Mouse (Mus musculus): ENCODE measurements at regions not wholly inside any gene's neighbourhood (a gene's known extent, or its start where the extent isn't known, plus 50 kb on each side); places are given as distances from the start of the nearest gene placed in this dataset.

- Histone ChIP-seq H3K9me3 (ENCODE audit: control insufficient read depth, low read length) (no peaks in the 10 kb centered on the region), H3K4me2 (replicated peaks; ENCODE audit: low read depth) (no peak overlapping the region), H3K9ac (ENCODE audit: low read length) (no peak overlapping the region), H3K27me3 (ENCODE audit: control insufficient read depth, insufficient read depth, low read length) (no peaks in the 10 kb centered on the region), H3K27ac (replicated peaks) (no peak overlapping the region), H3K4me3 (ENCODE audit: low read depth, low read length) (no peak overlapping the region), H3K4me1 (replicated peaks; ENCODE audit: control insufficient read depth, insufficient read depth) (no peaks in the 10 kb centered on the region), H3K36me3 (ENCODE audit: control insufficient read depth, insufficient read depth, low read length) (no peaks in the 10 kb centered on the region)
- DNase-seq (ENCODE audit: low spot score) = no peak
- 62% methylated on average over 3 of the region's 3 CpGs for WGBS
- TF ChIP-seq EP300 (optimal IDR thresholded peaks at IDR 0.05) (no peak), CTCF (IDR thresholded peaks at IDR 0.05; ENCODE audit: low read depth) (no peak)
- ATAC-seq (ENCODE audit: low FRiP score, low TSS enrichment) = no peak
Measured at GRCm38 (mm10) chr5:112634701-112635100, 57.7 kb upstream of the Sez6l start.

- ATAC-seq (ENCODE audit: low FRiP score, low TSS enrichment) (no peak), DNase-seq (ENCODE audit: low spot score) (no peak)
- Histone ChIP-seq H3K36me3 (ENCODE audit: control insufficient read depth, insufficient read depth, low read length) (no peaks in the 10 kb centered on the region), H3K9me3 (ENCODE audit: control insufficient read depth, low read length) (no peaks in the 10 kb centered on the region), H3K27ac (replicated peaks) (no peak overlapping the region), H3K27me3 (ENCODE audit: control insufficient read depth, insufficient read depth, low read length) (no peaks in the 10 kb centered on the region), H3K4me3 (ENCODE audit: low read depth, low read length) (no peak overlapping the region), H3K9ac (ENCODE audit: low read length) (no peak overlapping the region), H3K4me2 (replicated peaks; ENCODE audit: low read depth) (no peak overlapping the region), H3K4me1 (replicated peaks; ENCODE audit: control insufficient read depth, insufficient read depth) (no peaks in the 10 kb centered on the region)
- TF ChIP-seq CTCF (IDR thresholded peaks at IDR 0.05; ENCODE audit: low read depth) = no peak
- no peak for TF ChIP-seq EP300 (optimal IDR thresholded peaks at IDR 0.05)
- 26% methylated on average over 7 of the region's 7 CpGs for WGBS
Measured at GRCm38 (mm10) chr5:112631766-112632165, 54.8 kb upstream of the Sez6l start.

GRCm38 (mm10) chr5:112629656-112630055, 52.7 kb upstream of the Sez6l start:
- H3K27ac ChIP-seq (replicated peaks) = no peak overlapping the region
- H3K4me2 ChIP-seq (replicated peaks; ENCODE audit: low read depth) = no peak overlapping the region
- no peak overlapping the region for H3K4me3 ChIP-seq (ENCODE audit: low read depth, low read length)
- H3K9me3 ChIP-seq (ENCODE audit: control insufficient read depth, low read length) = no peaks in the 10 kb centered on the region
- 33% methylated on average over 2 of the region's 2 CpGs for WGBS
- ATAC-seq (ENCODE audit: low FRiP score, low TSS enrichment) (no peak), DNase-seq (ENCODE audit: low spot score) (no peak)
- no peaks in the 10 kb centered on the region for H3K36me3 ChIP-seq (ENCODE audit: control insufficient read depth, insufficient read depth, low read length)
- no peaks in the 10 kb centered on the region for H3K27me3 ChIP-seq (ENCODE audit: control insufficient read depth, insufficient read depth, low read length)
- no peak overlapping the region for H3K9ac ChIP-seq (ENCODE audit: low read length)
- TF ChIP-seq EP300 (optimal IDR thresholded peaks at IDR 0.05) (no peak), CTCF (IDR thresholded peaks at IDR 0.05; ENCODE audit: low read depth) (no peak)
- H3K4me1 ChIP-seq (replicated peaks; ENCODE audit: control insufficient read depth, insufficient read depth) = no peaks in the 10 kb centered on the region

GRCm38 (mm10) chr5:112628073-112628790, 51.2 kb upstream of the Sez6l start:
- H3K9me3 ChIP-seq (ENCODE audit: control insufficient read depth, low read length) = no peaks in the 10 kb centered on the region
- DNase-seq (ENCODE audit: low spot score) = no peak
- H3K4me1 ChIP-seq (replicated peaks; ENCODE audit: control insufficient read depth, insufficient read depth) = no peaks in the 10 kb centered on the region
- H3K36me3 ChIP-seq (ENCODE audit: control insufficient read depth, insufficient read depth, low read length) = no peaks in the 10 kb centered on the region
- no peak overlapping the region for H3K4me3 ChIP-seq (ENCODE audit: low read depth, low read length)
- TF ChIP-seq EP300 (optimal IDR thresholded peaks at IDR 0.05) (no peak), CTCF (IDR thresholded peaks at IDR 0.05; ENCODE audit: low read depth) (no peak)
- ATAC-seq (ENCODE audit: low FRiP score, low TSS enrichment) = 0 out of 2 replicates have a peak, but pooled peaks have one; percentile 40
- H3K27ac ChIP-seq (replicated peaks) = no peak overlapping the region
- no peak overlapping the region for H3K9ac ChIP-seq (ENCODE audit: low read length)
- H3K4me2 ChIP-seq (replicated peaks; ENCODE audit: low read depth) = no peak overlapping the region
- H3K27me3 ChIP-seq (ENCODE audit: control insufficient read depth, insufficient read depth, low read length) = no peaks in the 10 kb centered on the region
- 31% methylated on average over 18 of the region's 18 CpGs for WGBS

GRCm38 (mm10) chr5:112627305-112627704, 50.3 kb upstream of the Sez6l start:
- Histone ChIP-seq H3K9ac (ENCODE audit: low read length) (no peak overlapping the region), H3K4me3 (ENCODE audit: low read depth, low read length) (no peak overlapping the region), H3K36me3 (ENCODE audit: control insufficient read depth, insufficient read depth, low read length) (no peaks in the 10 kb centered on the region), H3K27ac (replicated peaks) (no peak overlapping the region), H3K4me1 (replicated peaks; ENCODE audit: control insufficient read depth, insufficient read depth) (no peaks in the 10 kb centered on the region), H3K4me2 (replicated peaks; ENCODE audit: low read depth) (no peak overlapping the region), H3K27me3 (ENCODE audit: control insufficient read depth, insufficient read depth, low read length) (no peaks in the 10 kb centered on the region), H3K9me3 (ENCODE audit: control insufficient read depth, low read length) (no peaks in the 10 kb centered on the region)
- ATAC-seq (ENCODE audit: low FRiP score, low TSS enrichment) (no peak), DNase-seq (ENCODE audit: low spot score) (no peak)
- WGBS = 61% methylated on average over 14 of the region's 14 CpGs
- TF ChIP-seq CTCF (IDR thresholded peaks at IDR 0.05; ENCODE audit: low read depth) (no peak), EP300 (optimal IDR thresholded peaks at IDR 0.05) (no peak)
